Mouse (Mus musculus) small intestine, adult 2 months (tissue): Measurements from ENCODE around the gene Diaph3.

Experiments
- CTCF ChIP-seq: fragments of 200-500 bp; IDR thresholded peaks from 2 replicates; pipeline ENCODE4 v1.5.1; 2012; ENCODE audit warnings: low read depth, mild to moderate bottlenecking, control low read depth, inconsistent platforms, low read length, moderate library complexity, mixed read lengths; ENCODE audit not compliant: insufficient replicate concordance, insufficient read length; ENCODE audit errors: extremely low read depth
- POLR2A ChIP-seq: fragments of 200-500 bp; IDR thresholded peaks from 2 replicates; pipeline ENCODE4 v1.6.1; 2012; ENCODE audit warnings: low read depth, mild to moderate bottlenecking, control low read depth, inconsistent platforms, low read length, moderate library complexity

DNA sequence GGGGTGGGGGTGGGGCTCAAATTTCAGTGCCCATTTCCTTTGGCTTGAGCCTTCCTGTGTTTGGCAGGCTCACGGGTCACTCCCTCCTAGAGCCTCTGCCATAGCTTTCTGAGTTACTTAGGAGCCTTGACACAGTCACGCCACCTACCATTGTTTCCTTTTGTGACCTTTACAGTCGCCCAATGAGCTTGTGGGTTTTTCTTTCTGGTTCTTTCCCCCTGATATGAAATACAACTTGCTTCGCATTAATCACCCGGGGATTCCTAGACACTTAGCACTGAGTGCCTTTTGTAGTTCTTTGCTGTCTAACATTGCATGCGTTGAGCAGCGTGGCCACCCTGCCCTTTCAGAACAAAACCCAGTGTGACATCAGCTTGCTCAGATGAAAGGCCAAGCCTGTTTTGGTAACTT is 498.2 kb downstream of the Diaph3 start:
- TF ChIP-seq POLR2A: no peak
- TF ChIP-seq CTCF: no peak
